Mouse (Mus musculus): Measurements from ENCODE around the gene Vps25. TPM values are rescaled to one million over a fixed set of nuclear protein-coding genes. Genes with fewer than 3 reads are reported as not detected.

Gene Vps25
- total and polyA plus RNA-seq, 3 experiments: 104 to 482 (median 170) TPM

DNA sequence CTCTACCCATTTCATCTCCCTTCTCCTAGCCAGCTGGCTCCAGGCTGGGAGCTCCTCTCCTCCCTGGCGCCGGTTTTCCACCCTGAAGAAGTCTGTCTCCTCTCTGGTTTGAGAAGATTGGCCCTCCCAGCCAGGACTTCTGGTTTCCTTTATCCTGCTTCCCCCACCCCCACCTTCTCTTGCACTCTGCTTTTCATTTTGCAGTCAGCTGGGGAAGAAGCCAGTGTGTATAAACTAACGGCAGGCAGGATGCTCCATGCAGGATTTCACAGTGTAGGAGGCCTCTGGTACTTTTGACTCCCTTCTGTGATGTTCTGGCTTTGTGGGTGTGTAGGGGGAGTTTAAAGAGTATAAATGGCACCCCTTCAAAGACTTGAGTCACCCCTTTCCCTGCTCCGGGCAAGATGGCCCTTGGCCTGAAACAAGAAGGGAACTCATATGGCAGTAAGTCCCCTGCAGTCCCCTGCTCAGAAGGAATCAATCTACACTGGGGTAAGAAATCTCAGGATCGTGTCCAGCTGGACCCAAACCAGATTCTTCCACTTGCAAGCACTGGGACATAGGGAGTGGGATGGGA, 15.3 kb upstream of the Vps25 start:
- TF ChIP-seq POLR2AphosphoS5 (IDR thresholded peaks at IDR 0.05; ENCODE audit: insufficient replicate concordance, low read depth, low read length) (no peak), GATA1 (IDR thresholded peaks at IDR 0.05; ENCODE audit: borderline replicate concordance, low read length) (no peak), TAL1 (conservative IDR thresholded peaks at IDR 0.05; ENCODE audit: low read depth, low read length) (no peak), GATA2 (IDR thresholded peaks at IDR 0.05; ENCODE audit: borderline replicate concordance, low read depth, low read length) (no peak), CTCF (IDR thresholded peaks at IDR 0.05; ENCODE audit: low read depth, low read length) (no peak)
- no peaks in the 10 kb centered on the region for H3K36me3 ChIP-seq (replicated peaks)
- H3K4me3 ChIP-seq (ENCODE audit: low read depth, low read length): no peak overlapping the region
- H3K9me3 ChIP-seq (replicated peaks): no peaks in the 10 kb centered on the region
- H3K4me1 ChIP-seq (ENCODE audit: insufficient read depth, low read depth, low read length): peaks cover 5% of the 10 kb centered on the region
- ATAC-seq (ENCODE audit: extremely low read depth, insufficient number of reproducible peaks, low FRiP score, poor library complexity, severe bottlenecking) (no peak), DNase-seq (ENCODE audit: low spot score) (no peak)
- peaks cover 37% of the 10 kb centered on the region for H3K27me3 ChIP-seq (ENCODE audit: insufficient read depth, low read length)

DNA sequence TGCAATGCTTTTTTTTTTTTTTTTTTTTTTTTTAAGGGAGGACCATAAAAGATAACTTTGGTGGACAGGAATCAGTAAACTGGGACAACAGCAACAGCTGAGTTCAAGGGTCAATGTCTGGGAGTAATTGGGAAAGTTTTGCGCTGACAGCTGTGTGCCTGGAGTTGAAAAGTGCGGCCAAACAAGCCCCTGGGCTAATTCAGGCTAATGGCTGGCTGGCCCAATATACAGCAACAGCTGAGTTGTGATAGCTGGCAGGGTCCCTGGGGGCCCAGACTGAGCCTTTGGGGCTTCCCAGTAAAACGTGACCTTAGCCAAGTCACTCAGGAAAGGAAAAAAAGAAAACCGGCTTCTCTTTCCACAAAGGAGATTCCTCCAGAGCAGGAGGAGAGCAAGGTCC, 8.4 kb upstream of the Vps25 start:
- Histone ChIP-seq H3K4me1 (ENCODE audit: insufficient read depth, low read depth, low read length) (peaks cover 20% of the 10 kb centered on the region), H3K9me3 (replicated peaks) (0 out of 2 replicates have a peak, but pooled peaks cover 3% of the 10 kb centered on the region), H3K4me3 (ENCODE audit: low read depth, low read length) (no peak overlapping the region), H3K27me3 (ENCODE audit: insufficient read depth, low read length) (peaks cover 64% of the 10 kb centered on the region), H3K36me3 (replicated peaks) (no peaks in the 10 kb centered on the region)
- DNase-seq (ENCODE audit: low spot score): no peak
- TF ChIP-seq CTCF (IDR thresholded peaks at IDR 0.05; ENCODE audit: low read depth, low read length): no peak
- TF ChIP-seq POLR2AphosphoS5 (IDR thresholded peaks at IDR 0.05; ENCODE audit: insufficient replicate concordance, low read depth, low read length): no peak
- no peak for TF ChIP-seq GATA1 (IDR thresholded peaks at IDR 0.05; ENCODE audit: borderline replicate concordance, low read length)
- ATAC-seq (ENCODE audit: extremely low read depth, insufficient number of reproducible peaks, low FRiP score, poor library complexity, severe bottlenecking): no peak

DNA sequence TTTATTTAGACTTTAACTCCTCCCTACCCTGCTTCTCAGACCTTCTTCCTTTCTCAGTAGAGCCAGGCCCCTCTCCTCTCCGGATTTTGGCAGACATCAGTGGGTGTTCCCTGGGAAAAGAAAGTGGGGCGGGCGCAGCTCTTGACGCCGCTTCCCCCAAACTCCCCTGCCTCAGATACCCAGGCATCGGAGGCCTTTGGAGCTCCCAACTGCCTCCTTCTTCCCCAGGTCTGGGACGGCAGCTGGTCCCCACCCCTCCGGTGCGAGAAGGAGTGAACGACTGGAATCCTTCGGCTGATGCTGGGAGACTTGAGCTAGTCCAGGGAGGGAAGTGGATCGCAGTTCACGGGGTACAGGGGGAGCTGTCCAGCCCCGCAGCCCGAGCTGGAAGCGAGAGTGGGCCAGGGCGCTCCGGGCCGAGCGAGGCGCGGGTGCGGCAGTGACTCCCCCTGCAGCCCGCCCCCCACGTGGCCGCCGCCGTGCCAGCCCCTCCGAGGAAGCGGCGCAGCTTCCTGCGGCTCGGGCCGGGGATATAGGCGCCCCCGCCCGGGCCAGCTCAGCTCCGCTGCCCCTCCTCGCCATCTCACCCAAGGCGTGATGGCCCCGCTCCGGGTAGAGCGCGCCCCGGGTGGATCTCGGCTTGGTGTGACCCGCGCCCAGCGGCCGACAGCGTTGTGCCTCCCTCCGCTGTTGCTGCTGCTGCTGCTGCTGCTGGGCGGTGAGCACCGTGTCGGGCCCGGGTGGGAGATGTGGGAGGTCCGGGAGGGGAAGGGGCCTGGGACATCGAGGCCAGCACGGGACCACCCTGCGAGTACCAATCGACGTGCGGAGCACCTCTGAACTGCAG, 7.4 kb upstream of the Vps25 start, which contains the start of gene Ramp2:
TSS of gene Ramp2 (plus strand) at position 174 of the 847 bp plus-strand sequence.
- Histone ChIP-seq H3K36me3 (replicated peaks) (no peaks in the 10 kb centered on the region), H3K9me3 (replicated peaks) (0 out of 2 replicates have a peak, but pooled peaks cover 3% of the 10 kb centered on the region), H3K4me3 (ENCODE audit: low read depth, low read length) (no peak within 1 kb of the TSS; the same call in 1 of the 2 replicates), H3K27me3 (ENCODE audit: insufficient read depth, low read length) (peaks cover 63% of the 10 kb centered on the region), H3K4me1 (ENCODE audit: insufficient read depth, low read depth, low read length) (peaks cover 20% of the 10 kb centered on the region)
- DNase-seq (ENCODE audit: low spot score) (no peak), ATAC-seq (ENCODE audit: extremely low read depth, insufficient number of reproducible peaks, low FRiP score, poor library complexity, severe bottlenecking) (no peak)
- TF ChIP-seq GATA1 (IDR thresholded peaks at IDR 0.05; ENCODE audit: borderline replicate concordance, low read length) (no peak), TAL1 (conservative IDR thresholded peaks at IDR 0.05; ENCODE audit: low read depth, low read length) (no peak), POLR2AphosphoS5 (IDR thresholded peaks at IDR 0.05; ENCODE audit: insufficient replicate concordance, low read depth, low read length) (no peak), CTCF (IDR thresholded peaks at IDR 0.05; ENCODE audit: low read depth, low read length) (no peak), GATA2 (IDR thresholded peaks at IDR 0.05; ENCODE audit: borderline replicate concordance, low read depth, low read length) (no peak)

DNA sequence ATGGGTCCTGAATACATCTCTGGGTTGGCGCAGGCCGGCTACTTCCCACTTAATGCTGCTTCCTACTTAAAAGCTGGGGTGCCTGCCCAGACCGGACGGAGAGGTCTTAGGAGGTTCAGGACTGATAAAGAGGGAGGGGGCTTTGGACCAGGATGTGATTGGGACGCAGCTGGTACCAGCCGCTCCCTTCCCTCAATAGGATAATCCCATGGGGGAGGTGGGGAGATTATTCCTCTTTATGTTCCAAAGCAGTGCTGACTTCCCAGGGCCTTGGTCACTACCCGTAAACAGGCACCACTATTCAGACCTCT, 6.8 kb upstream of the Vps25 start:
- H3K9me3 ChIP-seq (replicated peaks): 0 out of 2 replicates have a peak, but pooled peaks cover 3% of the 10 kb centered on the region
- peaks cover 20% of the 10 kb centered on the region for H3K4me1 ChIP-seq (ENCODE audit: insufficient read depth, low read depth, low read length)
- DNase-seq (ENCODE audit: low spot score) (no peak), ATAC-seq (ENCODE audit: extremely low read depth, insufficient number of reproducible peaks, low FRiP score, poor library complexity, severe bottlenecking) (no peak)
- no peaks in the 10 kb centered on the region for H3K36me3 ChIP-seq (replicated peaks)
- TF ChIP-seq GATA1 (IDR thresholded peaks at IDR 0.05; ENCODE audit: borderline replicate concordance, low read length) (no peak), GATA2 (IDR thresholded peaks at IDR 0.05; ENCODE audit: borderline replicate concordance, low read depth, low read length) (no peak), CTCF (IDR thresholded peaks at IDR 0.05; ENCODE audit: low read depth, low read length) (no peak), POLR2AphosphoS5 (IDR thresholded peaks at IDR 0.05; ENCODE audit: insufficient replicate concordance, low read depth, low read length) (no peak), TAL1 (conservative IDR thresholded peaks at IDR 0.05; ENCODE audit: low read depth, low read length) (no peak)
- no peak overlapping the region for H3K4me3 ChIP-seq (ENCODE audit: low read depth, low read length)
- H3K27me3 ChIP-seq (ENCODE audit: insufficient read depth, low read length): peaks cover 59% of the 10 kb centered on the region

DNA sequence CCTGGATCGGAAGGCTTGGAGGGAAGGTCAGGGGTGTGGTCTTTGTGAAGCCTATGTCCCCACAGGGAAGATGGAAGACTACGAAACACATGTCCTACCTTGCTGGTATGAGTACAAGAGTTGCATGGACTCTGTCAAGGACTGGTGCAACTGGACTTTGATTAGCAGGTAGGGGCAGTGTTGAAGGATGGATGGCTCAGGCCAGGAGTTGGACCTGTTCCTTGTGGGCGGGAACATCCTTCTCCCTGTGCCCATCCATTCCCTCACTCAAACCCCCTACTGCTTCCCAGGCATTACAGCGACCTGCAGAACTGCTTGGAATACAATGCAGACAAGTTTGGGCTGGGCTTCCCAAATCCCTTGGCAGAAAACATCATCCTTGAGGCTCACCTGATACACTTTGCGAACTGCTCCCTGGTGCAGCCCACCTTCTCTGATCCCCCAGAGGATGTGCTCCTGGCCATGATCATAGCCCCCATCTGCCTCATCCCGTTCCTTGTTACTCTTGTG, 5.9 kb upstream of the Vps25 start:
- DNase-seq (ENCODE audit: low spot score) (no peak), ATAC-seq (ENCODE audit: extremely low read depth, insufficient number of reproducible peaks, low FRiP score, poor library complexity, severe bottlenecking) (no peak)
- no peak for TF ChIP-seq POLR2AphosphoS5 (IDR thresholded peaks at IDR 0.05; ENCODE audit: insufficient replicate concordance, low read depth, low read length)
- no peak for TF ChIP-seq CTCF (IDR thresholded peaks at IDR 0.05; ENCODE audit: low read depth, low read length)
- TF ChIP-seq GATA1 (IDR thresholded peaks at IDR 0.05; ENCODE audit: borderline replicate concordance, low read length): no peak
- no peak for TF ChIP-seq GATA2 (IDR thresholded peaks at IDR 0.05; ENCODE audit: borderline replicate concordance, low read depth, low read length)
- no peak for TF ChIP-seq TAL1 (conservative IDR thresholded peaks at IDR 0.05; ENCODE audit: low read depth, low read length)
- peaks cover 50% of the 10 kb centered on the region for H3K27me3 ChIP-seq (ENCODE audit: insufficient read depth, low read length)
- no peaks in the 10 kb centered on the region for H3K36me3 ChIP-seq (replicated peaks)
- no peak overlapping the region for H3K4me3 ChIP-seq (ENCODE audit: low read depth, low read length)
- H3K9me3 ChIP-seq (replicated peaks): 0 out of 2 replicates have a peak, but pooled peaks cover 3% of the 10 kb centered on the region
- peaks cover 22% of the 10 kb centered on the region for H3K4me1 ChIP-seq (ENCODE audit: insufficient read depth, low read depth, low read length)
